Mouse (Mus musculus) thymus, adult 2 months (tissue): ENCODE measurements around the gene Gba. TPM values are rescaled to one million over a fixed set of nuclear protein-coding genes. Genes with fewer than 3 reads are reported as not detected.

Source experiments
- DNase-seq: peaks from one replicate; pipeline ENCODE4 v3.0.0; 2021
- H3K27ac ChIP-seq: fragments of 200-500 bp; 2 replicates; pipeline ENCODE4 v1.5.1; 2012; ENCODE audit warnings: low read length, control low read depth; ENCODE audit not compliant: control insufficient read depth, insufficient read depth
- H3K27me3 ChIP-seq: fragments of 200-500 bp; 2 replicates; pipeline ENCODE4 v1.6.1; 2012; ENCODE audit warnings: mild to moderate bottlenecking, low read length, moderate library complexity, mixed read lengths; ENCODE audit not compliant: control insufficient read depth, insufficient read depth
- H3K36me3 ChIP-seq: fragments of 200-500 bp; 2 replicates; pipeline ENCODE4 v1.6.1; 2012; ENCODE audit warnings: mild to moderate bottlenecking, low read length, moderate library complexity; ENCODE audit not compliant: control insufficient read depth, insufficient read depth
- H3K4me1 ChIP-seq: fragments of 200-500 bp; replicated peaks from 2 replicates; pipeline ENCODE4 v1.6.1; 2012; ENCODE audit warnings: low read length; ENCODE audit not compliant: control insufficient read depth, insufficient read depth
- H3K4me3 ChIP-seq: fragments of 200-500 bp; 2 replicates; pipeline ENCODE4 v1.5.1; 2012; ENCODE audit warnings: mild to moderate bottlenecking, low read length, control low read depth, moderate library complexity; ENCODE audit not compliant: control insufficient read depth, insufficient read depth
- CTCF ChIP-seq: fragments of 200-500 bp; IDR thresholded peaks from 2 replicates; pipeline ENCODE4 v1.5.1; 2012; ENCODE audit warnings: mild to moderate bottlenecking, control low read depth, low read length, moderate library complexity, borderline replicate concordance; ENCODE audit not compliant: control insufficient read depth, poor library complexity, insufficient read depth; ENCODE audit errors: extremely low read depth
- POLR2A ChIP-seq: fragments of 200-500 bp; IDR thresholded peaks from 2 replicates; pipeline ENCODE4 v1.6.1; 2012; ENCODE audit warnings: mild to moderate bottlenecking, low read length, control low read depth, moderate library complexity; ENCODE audit not compliant: control insufficient read depth, poor library complexity, insufficient read depth; ENCODE audit errors: extremely low read depth
- WGBS: fragments of 180-500 bp; shearing (Covaris S2); methylation state at CpG from one replicate; pipeline ENCODE4 v1.1.7; 2018; 5-methylcytosine and 5-hydroxymethylcytosine counted together
- polyA plus RNA-seq: library from polyadenylated mRNA; depleted of rRNA; stranded (reverse); fragments of >200 nt; gene quantifications from 2 replicates; pipeline ENCODE4 v1.2.3, GENCODE M21; 2012

Gba gene
- polyA plus RNA-seq, 1 experiment = 117 TPM

DNA sequence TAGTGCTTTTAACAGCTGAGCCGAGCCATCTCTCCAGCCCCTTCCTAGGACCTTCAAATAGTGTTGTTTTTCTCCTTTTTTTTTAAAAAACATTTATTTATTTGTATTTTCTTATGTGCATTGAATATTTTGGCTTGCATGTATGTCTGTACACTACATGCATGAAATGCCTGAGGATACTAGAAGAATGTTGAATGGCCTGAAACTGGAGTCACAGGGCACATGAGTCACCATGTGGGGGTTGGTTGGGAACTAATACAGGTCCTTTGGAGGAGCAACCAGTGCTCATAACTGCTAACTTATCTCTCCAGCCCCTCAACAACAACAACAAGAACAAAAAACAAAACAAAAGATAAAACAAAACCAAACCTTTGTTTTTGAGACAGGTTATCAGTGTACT lies 39.6 kb upstream of the Gba start:
- peaks cover 22% of the 10 kb centered on the region for H3K4me1 ChIP-seq
- 95% methylated on average over 1 of the region's 1 CpGs for WGBS
- H3K36me3 ChIP-seq = peaks cover 9% of the 10 kb centered on the region; the same call in 1 of the 2 replicates
- no peak overlapping the region for H3K4me3 ChIP-seq
- TF ChIP-seq CTCF (no peak), POLR2A (no peak)
- no peaks in the 10 kb centered on the region; the same call in 1 of the 2 replicates for H3K27me3 ChIP-seq
- no peak for DNase-seq
- H3K27ac ChIP-seq = no peak overlapping the region

DNA sequence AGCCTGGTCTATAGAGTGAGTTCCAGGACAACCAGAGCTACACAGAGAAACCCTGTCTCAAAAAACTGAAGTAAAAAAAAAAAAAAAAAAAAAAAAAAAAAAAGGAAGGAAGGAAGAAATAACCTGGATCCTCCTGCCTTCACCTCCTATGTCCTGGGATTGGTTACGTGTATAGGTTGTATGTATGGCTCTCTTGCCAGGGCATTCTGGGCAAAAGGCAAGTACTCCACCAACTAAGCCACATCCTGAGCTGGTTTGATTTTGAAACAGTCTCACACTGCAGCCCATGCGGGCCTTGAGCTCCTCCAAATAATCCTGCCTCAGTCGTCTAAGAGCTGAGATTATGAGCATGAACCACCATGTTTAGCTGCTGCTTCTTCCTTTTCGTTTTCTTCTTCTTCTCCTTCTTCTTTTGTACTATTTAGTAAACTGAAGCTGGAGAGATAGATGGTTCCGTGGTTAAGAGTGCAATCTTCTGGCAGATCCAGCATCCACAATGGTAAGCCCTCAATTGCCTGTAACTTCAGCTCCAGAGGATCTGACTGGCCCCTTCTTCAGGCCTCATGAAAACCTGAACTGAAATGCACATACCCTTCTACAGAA lies 39.0 kb upstream of the Gba start:
- no peak overlapping the region for H3K4me3 ChIP-seq
- H3K4me1 ChIP-seq = peaks cover 20% of the 10 kb centered on the region
- no peak for DNase-seq
- H3K27me3 ChIP-seq = no peaks in the 10 kb centered on the region; the same call in 1 of the 2 replicates
- peaks cover 15% of the 10 kb centered on the region for H3K36me3 ChIP-seq
- 21% methylated on average over 5 of the region's 5 CpGs for WGBS
- TF ChIP-seq POLR2A = no peak
- no peak for TF ChIP-seq CTCF
- peak overlapping the region; percentile 50 for H3K27ac ChIP-seq

DNA sequence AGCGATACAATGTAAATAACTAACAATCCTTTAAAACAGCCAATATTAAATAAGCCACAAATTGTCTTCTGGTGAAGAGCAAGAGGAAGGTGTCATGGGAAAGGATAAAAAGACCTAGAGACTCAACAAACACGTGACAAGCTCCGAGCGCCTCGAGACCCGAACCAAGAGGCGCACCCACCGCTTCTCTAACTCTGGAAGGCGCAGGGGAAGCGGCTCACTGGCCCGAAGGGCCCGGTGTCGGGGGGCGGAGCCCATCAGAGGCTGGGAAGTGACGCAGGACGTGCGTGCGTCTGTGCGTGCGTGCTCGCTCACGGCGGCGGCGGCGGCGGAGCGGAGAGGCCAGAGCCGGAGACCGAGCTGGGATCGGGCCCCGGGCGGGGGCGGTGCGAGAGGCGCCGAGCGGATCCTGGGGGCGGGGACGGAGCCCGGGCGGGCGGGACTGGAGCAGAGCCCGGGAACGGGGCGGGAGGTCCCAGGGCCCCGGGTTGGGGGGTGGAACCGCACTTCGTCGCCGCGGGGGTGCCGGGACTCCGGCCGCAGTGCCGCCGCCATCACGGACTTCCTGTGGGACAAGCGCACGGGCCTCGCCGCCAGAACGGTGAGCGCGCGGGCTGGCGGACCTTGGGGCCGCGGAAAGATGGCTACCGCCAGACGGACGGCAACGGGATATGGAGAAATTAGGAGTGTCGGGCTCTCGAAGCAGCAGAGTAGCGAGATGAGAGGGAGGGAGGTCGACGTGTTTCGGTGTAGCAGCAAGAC lies 38.0 kb upstream of the Gba start, which contains the start of gene Clk2:
TSS of gene Clk2 (plus strand) at position 290 of the 762 bp plus-strand sequence.
- no peaks in the 10 kb centered on the region for H3K27me3 ChIP-seq
- under 1% methylated on average over 69 of the region's 79 CpGs for WGBS
- peaks cover 25% of the 10 kb centered on the region for H3K36me3 ChIP-seq
- TF ChIP-seq POLR2A (peak; percentile 95), CTCF (0 out of 2 replicates have a peak, but pooled peaks have one; percentile 15)
- H3K27ac ChIP-seq = peak within 1 kb of the TSS; percentile 61
- peak; percentile 96 for DNase-seq
- peaks cover 12% of the 10 kb centered on the region for H3K4me1 ChIP-seq
- peak within 1 kb of the TSS; percentile 92 for H3K4me3 ChIP-seq

DNA sequence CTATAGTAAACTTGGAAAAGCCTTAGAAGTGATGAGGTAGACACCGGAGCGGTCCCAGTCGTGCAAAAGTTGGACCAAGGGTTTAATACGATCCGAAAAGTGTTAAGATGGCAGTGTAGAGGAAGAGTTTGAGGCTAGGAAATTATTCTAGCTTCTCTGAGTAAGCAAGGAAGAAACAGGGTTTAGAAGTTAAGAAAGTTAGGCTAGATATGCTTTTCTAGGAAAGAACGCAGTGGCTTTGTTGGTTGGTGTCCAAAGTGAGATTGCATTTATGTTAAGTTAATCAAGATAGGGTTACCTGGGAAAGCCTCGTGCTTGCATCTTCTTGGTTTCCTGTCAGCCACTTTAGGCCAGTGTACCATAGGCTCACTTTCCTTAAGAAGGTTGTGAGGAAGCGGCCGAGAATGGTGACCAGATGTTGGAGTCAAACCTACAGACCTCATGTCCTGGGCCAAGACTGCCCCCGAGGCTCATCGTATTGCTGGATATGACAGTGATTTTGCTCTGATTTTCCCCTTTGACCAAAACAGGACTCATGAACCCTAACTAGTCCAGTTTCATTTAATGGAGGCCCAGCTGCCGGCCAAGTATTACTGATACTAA lies 37.4 kb upstream of the Gba start:
- no peaks in the 10 kb centered on the region for H3K27me3 ChIP-seq
- peak overlapping the region; percentile 92 for H3K4me3 ChIP-seq
- TF ChIP-seq CTCF (no peak), POLR2A (no peak)
- DNase-seq = no peak
- peaks cover 32% of the 10 kb centered on the region for H3K36me3 ChIP-seq
- peaks cover 7% of the 10 kb centered on the region for H3K4me1 ChIP-seq
- H3K27ac ChIP-seq = peak overlapping the region; percentile 47
- 20% methylated on average over 12 of the region's 12 CpGs for WGBS

DNA sequence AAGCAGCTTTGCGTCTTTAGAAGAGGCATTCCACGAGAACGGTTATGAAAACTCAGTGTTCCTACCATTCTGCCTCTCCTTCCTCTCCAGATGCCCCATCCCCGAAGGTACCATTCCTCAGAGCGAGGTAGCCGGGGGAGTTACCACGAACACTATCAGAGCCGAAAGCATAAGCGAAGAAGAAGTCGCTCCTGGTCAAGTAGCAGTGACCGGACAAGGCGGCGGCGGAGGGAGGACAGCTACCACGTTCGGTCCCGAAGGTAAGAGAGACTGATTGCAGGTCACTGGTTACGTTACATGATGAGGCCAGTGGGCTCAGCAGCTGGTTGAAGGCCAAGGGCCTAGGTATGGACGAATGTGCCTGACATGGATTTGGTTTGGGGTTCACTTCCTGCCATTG lies 35.8 kb upstream of the Gba start:
- TF ChIP-seq POLR2A = no peak
- no peak for TF ChIP-seq CTCF
- no peak overlapping the region for H3K27ac ChIP-seq
- no peaks in the 10 kb centered on the region for H3K27me3 ChIP-seq
- H3K4me1 ChIP-seq = peaks cover 7% of the 10 kb centered on the region
- no peak for DNase-seq
- no peak overlapping the region for H3K4me3 ChIP-seq
- WGBS = 98% methylated on average over 19 of the region's 19 CpGs
- peaks cover 47% of the 10 kb centered on the region for H3K36me3 ChIP-seq

DNA sequence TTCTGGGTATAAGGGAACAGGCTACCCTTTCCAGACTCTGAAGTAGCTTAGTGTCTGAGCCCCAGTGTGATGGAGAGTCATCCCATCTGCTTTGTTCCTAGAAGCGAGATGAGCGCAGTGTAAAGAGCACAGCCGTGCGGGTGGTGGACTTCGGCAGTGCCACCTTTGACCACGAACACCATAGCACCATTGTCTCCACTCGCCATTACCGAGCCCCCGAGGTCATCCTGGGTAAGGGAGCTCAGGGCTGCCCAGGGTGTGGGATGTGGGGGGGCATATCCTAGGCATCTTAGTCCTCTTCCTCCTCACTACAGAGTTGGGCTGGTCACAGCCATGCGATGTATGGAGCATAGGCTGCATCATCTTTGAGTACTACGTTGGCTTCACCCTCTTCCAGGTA lies 27.9 kb upstream of the Gba start:
- Histone ChIP-seq H3K4me3 (no peak overlapping the region), H3K27ac (no peak overlapping the region), H3K36me3 (peaks cover 57% of the 10 kb centered on the region), H3K27me3 (no peaks in the 10 kb centered on the region), H3K4me1 (peaks cover 13% of the 10 kb centered on the region)
- DNase-seq = no peak
- TF ChIP-seq POLR2A (no peak), CTCF (no peak)
- 98% methylated on average over 11 of the region's 11 CpGs for WGBS
